Mouse (Mus musculus): ENCODE measurements at regions not wholly inside any gene's neighbourhood (a gene's known extent, or its start where the extent isn't known, plus 50 kb on each side); places are given as distances from the start of the nearest gene placed in this dataset.
"Not testable (repeated sequence)": the region's sequence is repeated elsewhere in the genome, so short reads cannot be mapped to it uniquely, and the experiment has no call there.

GRCm38 (mm10) chr6:4149663-4150062 is 62.9 kb upstream of the Bet1 start:
- DNase-seq = no peak

DNA sequence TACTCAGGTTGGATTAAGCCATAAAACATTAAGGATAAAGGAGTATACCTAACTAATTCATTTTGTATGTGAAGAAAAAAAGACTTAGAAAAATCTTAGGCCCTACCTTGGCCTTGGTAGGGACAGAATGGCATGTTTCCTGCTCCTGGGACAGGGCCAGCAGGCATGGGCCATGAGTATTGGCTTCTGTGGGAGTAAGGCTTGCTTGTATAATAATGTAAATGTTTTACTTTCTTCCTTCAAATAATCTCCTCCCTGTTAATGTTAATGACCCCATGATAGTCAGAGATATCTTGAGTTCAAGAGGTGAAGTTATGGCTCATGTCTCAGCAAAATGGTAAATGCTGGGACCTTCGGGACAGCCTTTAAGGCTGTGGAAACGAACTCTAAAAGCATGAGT is 71.5 kb upstream of the Bet1 start:
- DNase-seq = no peak

DNA sequence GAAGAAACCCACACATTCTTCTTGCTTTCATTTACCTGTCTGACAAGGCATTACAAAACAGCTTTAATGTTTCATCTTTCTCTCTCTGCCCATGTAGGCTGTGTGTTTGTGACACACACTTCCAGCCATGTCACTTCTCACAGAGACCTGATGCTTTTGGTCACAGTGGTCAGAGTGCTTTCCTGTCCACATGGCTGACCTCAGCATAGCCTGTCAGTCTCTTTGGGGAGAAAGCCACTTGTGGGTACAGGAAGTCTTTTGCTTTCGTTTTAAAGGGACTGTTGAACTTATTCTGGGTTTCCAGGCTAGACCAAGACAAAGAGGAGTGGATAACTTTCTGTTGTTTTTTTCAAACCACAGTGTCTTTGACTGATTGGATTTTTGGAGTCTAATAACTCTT is 77.0 kb upstream of the Bet1 start:
- DNase-seq = no peak

GRCm38 (mm10) chr6:4167112-4167511 is 80.3 kb upstream of the Bet1 start:
- no peak for DNase-seq

DNA sequence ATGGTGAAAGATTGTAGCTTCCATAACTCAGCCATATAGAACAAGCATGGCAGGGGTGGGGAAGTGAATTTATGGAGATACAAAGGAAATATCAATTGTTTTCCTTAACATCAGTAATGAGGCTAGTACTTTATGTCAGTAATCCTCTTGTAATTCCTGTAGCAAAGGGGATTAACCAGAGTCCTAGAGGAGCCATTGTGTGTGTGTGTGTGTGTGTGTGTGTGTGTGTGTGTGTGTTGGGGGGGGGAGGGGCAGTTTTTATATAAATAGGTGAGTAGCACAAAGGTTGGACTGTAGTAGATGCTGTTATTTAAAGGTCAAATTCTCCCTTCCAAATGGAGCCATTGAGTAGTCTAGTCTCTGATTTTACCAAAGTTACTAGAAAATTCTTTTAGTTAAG is 81.0 kb upstream of the Bet1 start:
- no peak for DNase-seq

DNA sequence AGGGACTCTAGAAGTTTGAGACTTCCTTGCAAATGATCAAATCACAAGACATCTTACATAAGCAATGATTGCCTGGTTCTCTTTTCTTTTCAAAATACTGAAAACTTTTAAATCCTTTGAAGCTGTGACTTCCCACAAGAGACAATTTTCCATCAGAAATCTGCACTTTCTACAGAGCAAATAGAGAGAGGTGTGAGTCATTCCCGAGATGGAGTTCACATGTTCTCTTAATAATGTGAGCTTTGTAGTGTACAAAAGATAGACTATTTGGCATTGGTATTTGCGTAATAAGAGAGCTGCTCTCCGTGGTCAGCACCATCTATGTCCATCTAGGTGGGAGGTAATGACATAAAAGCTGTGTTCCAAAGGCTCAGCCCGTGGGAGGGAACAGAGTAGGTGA is 84.8 kb upstream of the Bet1 start:
- no peak for DNase-seq

- DNase-seq = peak; percentile 9
These were observed 100.9 kb upstream of the Bet1 start for GRCm38 (mm10) chr6:4187683-4188082.

GRCm38 (mm10) chr6:4190976-4191375 is 104.2 kb upstream of the Bet1 start:
- DNase-seq = peak; percentile 8

GRCm38 (mm10) chr6:4193286-4193685 is 106.5 kb upstream of the Bet1 start:
- no peak for DNase-seq

DNA sequence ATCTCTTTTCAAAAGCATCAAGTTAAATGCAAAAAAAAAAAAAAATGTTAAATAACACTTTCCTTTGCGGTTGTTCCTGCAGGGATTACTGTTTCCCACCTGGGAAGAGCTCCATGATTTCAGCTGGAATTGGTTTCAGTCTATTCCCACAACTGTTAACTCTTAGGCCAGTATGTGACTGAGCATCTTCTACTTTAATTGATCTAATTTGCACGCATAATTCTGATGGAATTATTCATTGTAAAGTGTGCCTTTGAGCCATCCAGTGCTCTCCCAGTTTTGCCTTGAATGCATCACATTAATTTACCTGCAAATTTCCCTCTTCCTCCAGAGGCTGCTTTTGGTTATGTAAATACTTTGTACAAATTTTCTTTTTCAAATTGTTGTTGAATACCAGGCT is 114.4 kb upstream of the Bet1 start:
- DNase-seq = no peak

- no peak for DNase-seq
These were observed 118.9 kb upstream of the Bet1 start for GRCm38 (mm10) chr6:4205681-4206080.

- DNase-seq = no peak
These were observed 158.7 kb upstream of the Bet1 start for GRCm38 (mm10) chr6:4245265-4246112.

DNA sequence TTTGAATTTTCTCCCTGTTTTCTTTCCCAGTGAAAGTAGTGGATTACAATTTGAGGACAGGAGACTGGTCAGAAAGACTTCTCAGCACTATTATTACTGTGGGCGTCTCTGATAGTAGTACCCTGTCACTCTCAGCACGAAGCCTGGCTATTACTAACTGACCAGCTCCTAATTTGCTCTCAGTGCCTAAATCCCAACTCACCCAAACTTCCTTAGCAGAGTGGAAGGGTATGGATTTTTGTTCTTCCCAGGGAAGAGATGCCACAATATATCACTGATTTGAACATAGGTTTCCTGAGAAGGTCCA is 159.3 kb upstream of the Bet1 start:
- DNase-seq = no peak

- DNase-seq = no peak
These were observed 189.8 kb upstream of the Bet1 start for GRCm38 (mm10) chr6:4276607-4277006.

- no peak for DNase-seq
These were observed 190.6 kb upstream of the Bet1 start for GRCm38 (mm10) chr6:4277245-4277890.

DNA sequence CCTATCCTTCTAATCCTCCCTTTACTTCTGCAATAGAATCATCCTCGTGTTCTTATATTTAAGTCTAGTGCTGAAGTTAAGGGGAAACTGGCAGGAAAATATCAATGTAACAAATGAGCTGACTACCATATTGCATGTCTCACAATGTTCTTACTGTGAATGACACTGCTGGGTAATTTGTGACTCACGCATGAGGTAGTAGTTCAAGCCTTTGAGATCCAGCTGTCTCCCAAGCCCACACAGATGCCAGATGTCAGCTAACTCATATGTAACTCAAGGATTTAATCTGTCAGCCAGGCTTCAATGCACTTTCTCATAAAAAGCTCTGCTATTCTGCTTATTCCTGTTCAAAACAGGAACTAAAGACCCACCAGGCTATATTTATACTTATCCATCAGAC is 204.6 kb upstream of the Bet1 start:
- no peak for DNase-seq

DNA sequence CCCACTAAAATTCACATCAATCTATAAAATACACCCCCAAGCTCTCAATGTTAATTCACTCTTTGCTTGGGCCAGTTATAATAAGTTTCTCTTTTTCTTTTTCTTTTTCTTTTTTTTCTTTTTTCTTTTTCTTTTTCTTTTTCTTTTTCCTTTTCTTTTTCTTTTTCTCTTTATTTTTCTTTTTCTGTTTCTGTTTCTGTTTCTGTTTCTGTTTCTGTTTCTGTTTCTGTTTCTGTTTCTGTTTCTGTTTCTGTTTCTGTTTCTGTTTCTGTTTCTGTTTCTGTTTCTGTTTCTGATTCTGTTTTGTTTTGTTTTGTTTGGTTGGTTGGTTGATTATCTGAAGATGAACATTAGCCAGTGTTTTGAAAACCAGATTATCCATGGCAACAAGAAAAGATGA is 201.2 kb upstream of the Col1a2 start:
- DNase-seq = not testable (repeated sequence)

- no peak for DNase-seq
These were observed 154.7 kb upstream of the Col1a2 start for GRCm38 (mm10) chr6:4349953-4350352.

DNA sequence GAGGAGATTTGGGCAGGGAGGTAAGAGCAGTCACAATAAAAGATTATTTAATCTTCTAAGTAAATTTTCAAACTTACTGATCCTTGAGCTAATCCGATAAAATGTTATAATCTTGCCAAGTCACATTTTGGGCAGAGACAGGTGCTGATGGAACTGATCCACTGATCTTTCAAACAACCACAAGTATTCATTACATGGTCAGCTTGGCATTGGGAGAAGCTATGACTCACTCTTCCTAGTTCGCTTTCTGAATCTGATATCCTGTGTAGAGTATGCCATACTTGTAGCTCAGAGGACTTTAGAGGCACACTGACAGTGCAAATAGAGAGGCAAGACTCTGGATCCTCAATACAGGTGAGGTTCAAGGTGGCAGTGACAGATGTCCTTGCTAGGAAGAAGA is 142.4 kb upstream of the Col1a2 start:
- no peak for DNase-seq

DNA sequence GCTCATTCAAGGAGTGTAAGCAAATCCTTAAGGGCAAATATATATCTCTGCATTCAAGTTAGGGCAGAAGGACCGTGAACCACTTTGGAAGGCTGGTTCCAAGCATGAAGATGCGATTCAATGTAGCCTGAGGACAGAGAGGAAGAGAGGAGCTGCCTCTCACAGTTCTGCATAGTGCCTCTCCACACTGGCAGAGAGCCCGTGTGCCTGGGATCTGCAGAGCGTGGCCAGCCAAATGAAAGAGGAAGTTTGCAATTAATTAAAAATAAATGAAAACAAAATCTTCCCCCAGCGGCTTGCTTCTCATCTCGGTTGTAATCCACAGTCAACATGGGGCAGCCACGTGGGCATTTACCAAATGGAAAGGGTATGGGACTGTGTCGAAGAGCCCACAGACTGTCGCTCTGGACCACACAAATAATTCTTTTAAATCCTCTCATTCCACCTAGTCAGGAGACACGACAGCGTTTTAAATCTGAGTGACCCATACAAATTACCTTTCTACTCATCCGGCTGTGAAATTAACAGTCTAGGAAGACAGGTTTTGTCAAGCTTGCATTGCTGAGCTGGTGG is 129.1 kb upstream of the Col1a2 start:
- DNase-seq = no peak

- DNase-seq = no peak
These were observed 107.8 kb upstream of the Col1a2 start for GRCm38 (mm10) chr6:4396808-4397207.

DNA sequence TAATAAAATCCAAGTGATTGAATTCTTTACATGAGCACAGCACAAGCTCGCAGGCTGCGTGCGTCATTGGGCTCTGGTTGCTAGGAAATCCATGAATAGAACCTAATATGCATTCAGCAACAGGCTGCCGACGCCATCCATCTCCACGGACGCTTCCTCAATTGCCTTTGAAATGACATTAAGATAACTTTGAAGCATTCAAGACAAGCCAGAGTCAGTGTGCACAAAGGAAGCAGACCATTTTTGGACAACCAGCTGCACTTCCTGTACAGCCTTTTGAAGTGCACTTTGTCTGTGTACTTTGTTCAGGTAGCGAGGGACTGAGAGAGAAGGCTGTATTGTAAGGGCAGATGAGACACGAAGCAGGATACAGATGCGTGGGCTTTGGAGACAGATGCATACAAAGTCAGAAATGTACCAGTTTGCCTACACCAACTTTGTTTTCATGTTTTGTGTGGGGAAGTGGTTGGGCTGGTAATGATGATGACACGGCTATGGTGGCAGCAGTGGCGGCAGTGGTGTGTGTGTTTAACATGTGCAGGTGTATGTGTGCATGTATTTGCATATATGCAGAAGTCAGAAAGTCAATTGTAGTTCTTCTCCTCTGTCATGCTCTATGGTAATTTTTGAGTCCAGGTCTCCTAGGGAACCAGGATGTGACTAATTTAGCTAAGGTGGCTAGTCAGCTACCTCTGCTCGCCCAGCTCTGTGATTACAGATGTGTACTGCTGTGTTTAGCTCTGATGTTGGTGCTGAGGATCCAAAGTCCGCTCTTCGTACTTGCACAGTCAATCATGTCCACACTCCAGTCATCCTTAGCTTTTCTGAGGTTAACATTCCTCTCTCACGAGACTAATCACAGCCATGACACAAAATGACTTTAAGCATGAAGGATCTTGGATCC is 106.7 kb upstream of the Col1a2 start:
- peak; percentile 13 for DNase-seq

DNA sequence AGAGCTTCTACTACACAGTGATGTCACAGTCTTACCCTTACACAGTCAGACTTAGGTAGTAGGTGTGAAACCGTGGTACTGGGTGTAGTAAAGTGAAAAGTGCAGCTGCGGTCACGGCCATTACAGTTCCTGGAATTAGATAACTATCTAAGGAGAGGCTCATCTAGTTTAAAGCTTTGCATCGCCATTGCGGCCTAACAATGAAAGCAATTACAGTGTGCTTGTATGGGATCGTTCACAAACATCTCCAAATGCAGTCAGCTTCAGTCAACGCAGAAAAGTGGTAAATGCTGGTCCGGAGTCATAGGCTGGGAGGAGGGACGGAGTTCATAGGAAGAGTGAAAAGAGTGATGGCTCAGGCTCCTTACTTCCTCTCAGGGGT is 106.0 kb upstream of the Col1a2 start:
- no peak for DNase-seq

Data from heart, postnatal 4 days (tissue).